Mouse (Mus musculus) intestine, embryonic 15.5 days (tissue): ENCODE measurements around the gene Gtsf1. TPM values are rescaled to one million over a fixed set of nuclear protein-coding genes. Genes with fewer than 3 reads are reported as not detected.
"Not testable (repeated sequence)": the region's sequence is repeated elsewhere in the genome, so short reads cannot be mapped to it uniquely, and the experiment has no call there.

Source experiments
- ATAC-seq: fragments of 200-750 bp; cut with Nextera tagmentation; 2 replicates; pipeline ENCODE4 v1.8.0; 2017; ENCODE audit warnings: moderate TSS enrichment, moderate library complexity
- H3K27ac ChIP-seq: fragments of 300-500 bp; sonication (generic); 2 replicates; pipeline ENCODE4 v1.5.1; 2015; ENCODE audit warnings: mild to moderate bottlenecking, inconsistent platforms
- H3K27me3 ChIP-seq: fragments of 300-500 bp; sonication (generic); replicated peaks from 2 replicates; pipeline ENCODE4 v1.6.1; 2015; ENCODE audit warnings: inconsistent platforms
- H3K36me3 ChIP-seq: fragments of 300-500 bp; sonication (generic); 2 replicates; pipeline ENCODE4 v1.6.1; 2015; ENCODE audit warnings: inconsistent platforms
- H3K4me1 ChIP-seq: fragments of 300-500 bp; sonication (generic); replicated peaks from 2 replicates; pipeline ENCODE4 v1.6.1; 2015; ENCODE audit warnings: inconsistent platforms
- H3K4me2 ChIP-seq: fragments of 300-500 bp; sonication (generic); replicated peaks from 2 replicates; pipeline ENCODE4 v1.6.1; 2015; ENCODE audit warnings: mild to moderate bottlenecking, inconsistent platforms
- H3K4me3 ChIP-seq: fragments of 300-500 bp; sonication (generic); replicated peaks from 2 replicates; pipeline ENCODE4 v1.5.1; 2015; ENCODE audit warnings: inconsistent platforms
- H3K9ac ChIP-seq: fragments of 300-500 bp; sonication (generic); 2 replicates; pipeline ENCODE4 v1.6.1; 2015; ENCODE audit warnings: inconsistent platforms
- H3K9me3 ChIP-seq: fragments of 300-500 bp; sonication (generic); 2 replicates; pipeline ENCODE4 v1.6.1; 2016; ENCODE audit warnings: inconsistent platforms
- WGBS: fragments of 180-500 bp; shearing (Covaris S2); methylation state at CpG from one replicate; pipeline ENCODE4 v1.1.7; 2015; 5-methylcytosine and 5-hydroxymethylcytosine counted together
- polyA plus RNA-seq: library from polyadenylated mRNA; unstranded; fragments of >200 nt; fragmentation: Nextera tagmentation; extraction: Ambion mirVana; gene quantifications from 2 replicates; pipeline ENCODE4 v1.2.1, GENCODE M21; 2015

Gtsf1 gene
- not detected in 2 replicates for polyA plus RNA-seq

GRCm38 (mm10) chr15:103430241-103430640, at the start of gene Gtsf1:
Gtsf1 (minus strand) TSS chr15:103430470.
- H3K36me3 ChIP-seq: no peaks in the 10 kb centered on the region
- no peaks in the 10 kb centered on the region for H3K9me3 ChIP-seq
- no peak within 1 kb of the TSS for H3K9ac ChIP-seq
- H3K4me1 ChIP-seq: no peaks in the 10 kb centered on the region
- H3K27ac ChIP-seq: no peak within 1 kb of the TSS
- no peak for ATAC-seq
- 88% methylated on average over 16 of the region's 16 CpGs for WGBS
- no peaks in the 10 kb centered on the region for H3K27me3 ChIP-seq
- H3K4me2 ChIP-seq: no peak within 1 kb of the TSS
- H3K4me3 ChIP-seq: no peak within 1 kb of the TSS

- ATAC-seq: peak; percentile 92
- Histone ChIP-seq H3K9me3 (no peaks in the 10 kb centered on the region), H3K27ac (no peak overlapping the region), H3K27me3 (no peaks in the 10 kb centered on the region), H3K36me3 (no peaks in the 10 kb centered on the region), H3K4me1 (no peaks in the 10 kb centered on the region), H3K4me2 (no peak overlapping the region), H3K4me3 (no peak overlapping the region), H3K9ac (no peak overlapping the region)
- 52% methylated on average over 1 of the region's 1 CpGs for WGBS
These were observed 48.9 kb upstream of the Gtsf1 start for GRCm38 (mm10) chr15:103479080-103479606.

GRCm38 (mm10) chr15:103473769-103474168, 43.5 kb upstream of the Gtsf1 start:
- H3K4me3 ChIP-seq: no peak overlapping the region
- no peak overlapping the region for H3K4me2 ChIP-seq
- no peak overlapping the region for H3K9ac ChIP-seq
- H3K27ac ChIP-seq: no peak overlapping the region
- H3K27me3 ChIP-seq: no peaks in the 10 kb centered on the region
- H3K36me3 ChIP-seq: no peaks in the 10 kb centered on the region
- H3K4me1 ChIP-seq: no peaks in the 10 kb centered on the region
- no peaks in the 10 kb centered on the region for H3K9me3 ChIP-seq
- WGBS: 81% methylated on average over 5 of the region's 5 CpGs
- no peak for ATAC-seq

- 82% methylated on average over 7 of the region's 7 CpGs for WGBS
- H3K36me3 ChIP-seq: no peaks in the 10 kb centered on the region
- no peak overlapping the region for H3K9ac ChIP-seq
These were observed 42.9 kb upstream of the Gtsf1 start for GRCm38 (mm10) chr15:103473182-103473581.

GRCm38 (mm10) chr15:103472265-103472664, 42.0 kb upstream of the Gtsf1 start:
- Histone ChIP-seq H3K9ac (no peak overlapping the region), H3K4me1 (no peaks in the 10 kb centered on the region), H3K36me3 (no peaks in the 10 kb centered on the region), H3K27ac (no peak overlapping the region), H3K4me2 (no peak overlapping the region), H3K27me3 (no peaks in the 10 kb centered on the region), H3K4me3 (no peak overlapping the region), H3K9me3 (no peaks in the 10 kb centered on the region)
- WGBS: 69% methylated on average over 3 of the region's 3 CpGs
- no peak for ATAC-seq

More at GRCm38 (mm10) chr15:103473182-103473581, 42.9 kb upstream of the Gtsf1 start:
- no peak overlapping the region for H3K27ac ChIP-seq
- no peaks in the 10 kb centered on the region for H3K27me3 ChIP-seq
- H3K4me2 ChIP-seq: no peak overlapping the region
- H3K4me1 ChIP-seq: no peaks in the 10 kb centered on the region
- H3K4me3 ChIP-seq: no peak overlapping the region
- no peaks in the 10 kb centered on the region for H3K9me3 ChIP-seq
- ATAC-seq: no peak

GRCm38 (mm10) chr15:103471488-103472194, 41.4 kb upstream of the Gtsf1 start:
- Histone ChIP-seq H3K4me3 (no peak overlapping the region), H3K27ac (no peak overlapping the region), H3K4me1 (no peaks in the 10 kb centered on the region), H3K4me2 (no peak overlapping the region), H3K9me3 (no peaks in the 10 kb centered on the region), H3K9ac (no peak overlapping the region), H3K27me3 (no peaks in the 10 kb centered on the region), H3K36me3 (no peaks in the 10 kb centered on the region)
- WGBS: 78% methylated on average over 7 of the region's 7 CpGs
- no peak for ATAC-seq

- Histone ChIP-seq H3K27ac (no peak overlapping the region), H3K9ac (no peak overlapping the region), H3K27me3 (no peaks in the 10 kb centered on the region), H3K4me2 (no peak overlapping the region), H3K36me3 (no peaks in the 10 kb centered on the region), H3K9me3 (no peaks in the 10 kb centered on the region), H3K4me1 (0 out of 2 replicates have a peak, but pooled peaks cover 2% of the 10 kb centered on the region), H3K4me3 (no peak overlapping the region)
- no peak for ATAC-seq
- 62% methylated on average over 7 of the region's 7 CpGs for WGBS
These were observed 32.4 kb upstream of the Gtsf1 start for GRCm38 (mm10) chr15:103462539-103463261.

- H3K27me3 ChIP-seq: no peaks in the 10 kb centered on the region
- H3K9ac ChIP-seq: no peak overlapping the region
- ATAC-seq: no peak
- no peak overlapping the region for H3K4me3 ChIP-seq
- H3K9me3 ChIP-seq: no peaks in the 10 kb centered on the region
- no peaks in the 10 kb centered on the region for H3K4me1 ChIP-seq
- H3K36me3 ChIP-seq: no peaks in the 10 kb centered on the region
- H3K4me2 ChIP-seq: no peak overlapping the region
- H3K27ac ChIP-seq: no peak overlapping the region
- 76% methylated on average over 6 of the region's 6 CpGs for WGBS
These were observed 24.2 kb upstream of the Gtsf1 start for GRCm38 (mm10) chr15:103454449-103454848.

GRCm38 (mm10) chr15:103453551-103454218, 23.4 kb upstream of the Gtsf1 start, which contains the start of gene Nckap1l:
Nckap1l (plus strand) TSS chr15:103453794.
- no peak within 1 kb of the TSS for H3K9ac ChIP-seq
- no peak within 1 kb of the TSS for H3K4me3 ChIP-seq
- no peaks in the 10 kb centered on the region for H3K4me1 ChIP-seq
- WGBS: 82% methylated on average over 13 of the region's 13 CpGs
- no peak within 1 kb of the TSS for H3K27ac ChIP-seq
- H3K4me2 ChIP-seq: no peak within 1 kb of the TSS
- no peaks in the 10 kb centered on the region for H3K36me3 ChIP-seq
- no peaks in the 10 kb centered on the region for H3K27me3 ChIP-seq
- H3K9me3 ChIP-seq: no peaks in the 10 kb centered on the region
- no peak for ATAC-seq

GRCm38 (mm10) chr15:103448369-103448768, 18.1 kb upstream of the Gtsf1 start, which contains the start of gene Gtsf2:
Gtsf2 (minus strand) TSS chr15:103448469.
- Histone ChIP-seq H3K9me3 (no peaks in the 10 kb centered on the region), H3K4me2 (no peak within 1 kb of the TSS), H3K4me1 (no peaks in the 10 kb centered on the region), H3K4me3 (no peak within 1 kb of the TSS), H3K36me3 (no peaks in the 10 kb centered on the region), H3K27me3 (no peaks in the 10 kb centered on the region), H3K27ac (no peak within 1 kb of the TSS), H3K9ac (no peak within 1 kb of the TSS)
- no peak for ATAC-seq
- 43% methylated on average over 3 of the region's 3 CpGs for WGBS

- H3K4me2 ChIP-seq, ATAC-seq, H3K27ac ChIP-seq, H3K4me3 ChIP-seq, H3K4me1 ChIP-seq, H3K36me3 ChIP-seq, H3K27me3 ChIP-seq, H3K9me3 ChIP-seq, H3K9ac ChIP-seq: not testable (repeated sequence)
- 80% methylated on average over 4 of the region's 4 CpGs for WGBS
These were observed 15.7 kb upstream of the Gtsf1 start for GRCm38 (mm10) chr15:103445966-103446365.

- 36% methylated on average over 2 of the region's 2 CpGs for WGBS
- no peaks in the 10 kb centered on the region for H3K9me3 ChIP-seq
- H3K4me1 ChIP-seq: no peaks in the 10 kb centered on the region
- no peak for ATAC-seq
- H3K4me2 ChIP-seq: no peak overlapping the region
- no peaks in the 10 kb centered on the region for H3K36me3 ChIP-seq
- no peaks in the 10 kb centered on the region for H3K27me3 ChIP-seq
- H3K27ac ChIP-seq: no peak overlapping the region
- no peak overlapping the region for H3K4me3 ChIP-seq
- H3K9ac ChIP-seq: no peak overlapping the region
These were observed 3.3 kb downstream of the Gtsf1 start for GRCm38 (mm10) chr15:103427017-103427416.
